Mouse (Mus musculus) kidney, adult 2 months (tissue): ENCODE data around the gene Slc2a5. TPM values are rescaled to one million over a fixed set of nuclear protein-coding genes. Genes with fewer than 3 reads are reported as not detected.

Experiments
- DNase-seq: peaks from one replicate; pipeline ENCODE4 v3.0.0; 2021
- H3K27ac ChIP-seq: fragments of 200-500 bp; 2 replicates; pipeline ENCODE4 v1.5.1; 2012; ENCODE audit warnings: low read depth, low read length, control low read depth, inconsistent platforms; ENCODE audit not compliant: insufficient read depth
- H3K27me3 ChIP-seq: fragments of 200-500 bp; replicated peaks from 2 replicates; pipeline ENCODE4 v1.6.1; 2012; ENCODE audit warnings: mild to moderate bottlenecking, moderate library complexity, low read length, inconsistent platforms; ENCODE audit not compliant: control insufficient read depth, insufficient read depth
- H3K36me3 ChIP-seq: fragments of 200-500 bp; 2 replicates; pipeline ENCODE4 v1.6.1; 2012; ENCODE audit warnings: mild to moderate bottlenecking, moderate library complexity, low read length, inconsistent platforms; ENCODE audit not compliant: control insufficient read depth, insufficient read depth
- H3K4me1 ChIP-seq: fragments of 200-500 bp; 2 replicates; pipeline ENCODE4 v1.6.1; 2011; ENCODE audit warnings: low read length; ENCODE audit not compliant: control insufficient read depth, insufficient read depth
- H3K4me3 ChIP-seq: fragments of 200-500 bp; 2 replicates; pipeline ENCODE4 v1.5.1; 2011; ENCODE audit warnings: mild to moderate bottlenecking, low read depth, low read length, control low read depth; ENCODE audit not compliant: insufficient read depth
- CTCF ChIP-seq: fragments of 200-500 bp; conservative IDR thresholded peaks from 2 replicates; pipeline ENCODE4 v1.5.1; 2011; ENCODE audit warnings: low read depth, mild to moderate bottlenecking, control low read depth, low read length, moderate library complexity, mixed read lengths; ENCODE audit not compliant: insufficient read depth, insufficient read length
- POLR2A ChIP-seq: fragments of 200-500 bp; IDR thresholded peaks from one replicate; pipeline ENCODE4 v1.6.1; 2011; ENCODE audit warnings: low read depth, low read length, control low read depth
- WGBS: fragments of 180-500 bp; shearing (Covaris S2); methylation state at CpG from one replicate; pipeline ENCODE4 v1.1.7; 2018; 5-methylcytosine and 5-hydroxymethylcytosine counted together
- polyA plus RNA-seq: library from polyadenylated mRNA; depleted of rRNA; stranded (reverse); fragments of >200 nt; gene quantifications from 2 replicates; pipeline ENCODE4 v1.2.3, GENCODE M21; 2012; rRNA removed

The Slc2a5 gene
- 181 and 266 TPM in 2 replicates for polyA plus RNA-seq

DNA sequence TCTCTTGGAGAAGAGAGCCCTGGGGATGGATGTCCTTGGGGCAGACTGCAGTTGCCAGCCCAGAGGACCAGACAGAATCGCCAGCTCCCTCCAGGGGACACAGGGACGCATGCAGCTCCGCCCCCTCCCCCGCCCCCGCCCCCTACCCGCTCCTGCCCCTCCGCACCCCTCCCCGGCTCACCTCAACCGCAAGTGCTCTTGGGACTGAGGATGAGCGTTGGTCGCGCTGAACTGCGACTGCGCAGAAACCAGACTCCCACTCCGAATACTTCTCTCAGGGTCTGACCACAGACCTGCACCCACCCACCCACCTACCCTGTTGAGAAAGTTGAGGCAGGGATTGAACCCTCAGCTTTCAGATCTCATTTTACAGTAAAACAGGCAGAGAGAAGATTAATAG is at the start of gene Slc2a5:
TSS of gene Slc2a5 (plus strand) at position 229 of the 400 bp plus-strand sequence.
- Histone ChIP-seq H3K36me3 (no peaks in the 10 kb centered on the region), H3K4me1 (peaks cover 13% of the 10 kb centered on the region; the same call in 1 of the 2 replicates), H3K27ac (peak within 1 kb of the TSS; percentile 70), H3K27me3 (no peaks in the 10 kb centered on the region), H3K4me3 (no peak within 1 kb of the TSS)
- WGBS: 27% methylated on average over 15 of the region's 15 CpGs
- DNase-seq: no peak
- no peak for TF ChIP-seq POLR2A
- TF ChIP-seq CTCF: no peak

DNA sequence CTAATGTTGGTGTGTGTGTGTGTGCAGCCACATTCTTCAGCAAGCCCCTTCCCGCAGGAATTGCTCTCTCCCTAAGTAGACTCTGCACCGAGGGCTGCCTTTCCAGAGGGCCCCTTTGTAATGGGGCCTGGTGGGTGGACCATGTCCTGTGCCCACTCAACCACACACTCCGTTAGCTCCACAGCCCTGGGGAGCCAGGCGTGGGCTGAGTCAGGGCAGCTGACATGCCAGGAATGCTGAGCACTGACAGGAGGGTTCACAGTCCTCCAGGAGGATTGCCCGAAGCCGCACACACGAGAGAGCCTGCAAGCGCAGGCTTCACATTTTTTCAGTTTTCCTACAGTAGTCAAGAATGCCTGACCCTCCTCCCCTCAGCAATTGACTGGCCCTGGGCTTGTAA is 48.9 kb upstream of the Slc2a5 start:
- 31% methylated on average over 8 of the region's 8 CpGs for WGBS
- no peak overlapping the region for H3K27ac ChIP-seq

DNA sequence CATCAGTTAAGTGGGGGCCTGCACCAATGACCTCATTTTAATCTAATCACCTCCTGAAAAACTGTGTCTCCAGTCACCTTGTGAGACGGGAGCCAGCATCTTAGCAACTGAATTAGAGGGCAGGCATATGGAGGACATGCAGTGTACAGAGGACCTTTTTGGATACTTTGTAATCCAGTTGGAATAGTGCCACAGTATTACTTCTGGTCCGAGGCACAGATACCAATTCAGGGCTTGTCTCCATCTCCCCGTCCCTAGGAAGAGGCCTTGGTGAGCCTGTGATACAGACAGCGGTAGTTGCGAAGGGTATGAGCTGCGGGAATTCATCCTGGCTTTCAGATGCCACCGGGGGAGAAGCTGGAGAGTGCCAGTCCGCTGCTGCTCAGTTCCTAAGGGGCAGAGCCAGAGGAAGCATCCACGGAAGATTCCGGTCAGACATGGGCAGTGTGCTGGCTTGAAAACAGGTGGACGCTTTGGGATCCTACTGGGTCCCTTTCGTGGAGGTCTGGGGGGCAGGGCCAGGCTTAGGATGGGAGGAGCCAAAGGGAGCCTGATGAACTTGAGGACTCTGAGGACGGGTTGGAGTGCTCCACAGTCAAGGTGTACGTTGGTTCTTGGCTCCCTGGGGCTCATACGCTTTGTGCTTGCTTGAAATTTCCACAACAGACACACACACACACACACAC is 46.5 kb upstream of the Slc2a5 start:
- H3K27ac ChIP-seq: no peak overlapping the region
- H3K4me3 ChIP-seq: no peak overlapping the region
- WGBS: 68% methylated on average over 15 of the region's 15 CpGs
- no peaks in the 10 kb centered on the region; the same call in 1 of the 2 replicates for H3K4me1 ChIP-seq
- TF ChIP-seq POLR2A (no peak), CTCF (no peak)
- H3K36me3 ChIP-seq: no peaks in the 10 kb centered on the region
- DNase-seq: no peak
- no peaks in the 10 kb centered on the region for H3K27me3 ChIP-seq

More for the DNA sequence above, 48.9 kb upstream of the Slc2a5 start:
- Histone ChIP-seq H3K36me3 (no peaks in the 10 kb centered on the region), H3K27me3 (no peaks in the 10 kb centered on the region), H3K4me1 (no peaks in the 10 kb centered on the region; the same call in 1 of the 2 replicates), H3K4me3 (no peak overlapping the region)
- peak; percentile 66 for DNase-seq
- TF ChIP-seq CTCF (no peak), POLR2A (no peak)

DNA sequence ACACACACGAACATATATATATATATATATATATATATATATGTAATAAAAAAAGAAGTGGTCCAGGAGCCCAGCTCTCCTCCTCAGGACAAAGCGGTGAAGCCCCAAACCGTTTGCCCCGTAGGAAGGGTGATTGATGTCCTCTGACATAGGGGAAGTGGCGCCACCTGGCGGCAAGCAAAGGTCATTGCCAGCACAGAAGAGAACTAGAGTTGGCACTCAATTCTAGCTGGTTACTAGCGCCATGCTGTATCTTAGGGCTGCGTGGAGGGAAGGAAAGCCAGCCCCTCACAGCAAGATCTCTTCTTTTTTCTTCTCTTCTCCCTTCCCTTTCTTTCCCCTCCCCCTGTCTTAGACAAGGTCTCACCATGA is 46.0 kb upstream of the Slc2a5 start:
- Histone ChIP-seq H3K36me3 (no peaks in the 10 kb centered on the region), H3K4me3 (no peak overlapping the region), H3K27me3 (no peaks in the 10 kb centered on the region), H3K27ac (no peak overlapping the region), H3K4me1 (no peaks in the 10 kb centered on the region; the same call in 1 of the 2 replicates)
- no peak for TF ChIP-seq POLR2A
- peak; percentile 94 for TF ChIP-seq CTCF
- DNase-seq: peak; percentile 58
- WGBS: 16% methylated on average over 8 of the region's 8 CpGs

DNA sequence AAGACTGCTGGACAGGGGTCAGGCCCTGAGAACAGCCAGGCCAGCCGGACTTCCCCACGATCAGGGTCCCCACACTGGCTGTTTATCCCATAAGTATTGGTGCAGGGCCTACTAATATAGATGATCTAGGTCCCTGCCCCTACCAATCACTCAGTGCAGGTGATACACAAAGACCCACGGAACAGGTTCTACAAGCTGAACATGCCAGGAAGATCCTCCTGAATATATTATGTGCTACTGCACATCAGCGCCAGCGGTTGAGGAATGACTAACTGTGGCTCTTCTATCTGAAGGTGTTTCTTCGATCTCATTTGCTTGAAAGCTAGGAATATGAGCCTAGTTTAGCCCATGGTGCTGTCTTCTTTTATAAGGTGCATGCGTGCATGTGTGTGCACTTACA is 43.7 kb upstream of the Slc2a5 start:
- H3K4me3 ChIP-seq: no peak overlapping the region
- H3K36me3 ChIP-seq: no peaks in the 10 kb centered on the region
- no peak for TF ChIP-seq POLR2A
- H3K27ac ChIP-seq: no peak overlapping the region
- H3K27me3 ChIP-seq: no peaks in the 10 kb centered on the region
- H3K4me1 ChIP-seq: no peaks in the 10 kb centered on the region; the same call in 1 of the 2 replicates
- whole genome bisulfite sequencing: 84% methylated on average over 7 of the region's 7 CpGs
- no peak for DNase-seq

DNA sequence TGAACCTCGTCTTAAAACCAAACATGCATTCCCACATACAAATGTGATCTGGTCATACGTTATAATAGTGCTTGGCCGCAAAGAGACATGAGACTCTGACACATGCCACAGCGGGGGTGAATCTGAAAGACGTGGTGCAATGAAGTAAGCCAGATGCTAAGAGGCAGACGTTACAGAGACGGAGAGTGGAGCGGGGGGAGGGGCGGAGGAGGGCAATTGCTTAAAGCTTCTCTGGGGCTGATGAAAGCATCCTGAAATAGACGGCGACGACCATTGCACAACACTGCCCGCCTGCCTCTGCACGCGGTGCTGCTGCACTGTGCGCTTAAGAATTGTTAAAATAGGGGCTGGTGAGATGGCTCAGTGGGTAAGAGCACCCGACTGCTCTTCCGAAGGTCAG is 42.9 kb upstream of the Slc2a5 start:
- H3K4me1 ChIP-seq: no peaks in the 10 kb centered on the region
- H3K27me3 ChIP-seq: no peaks in the 10 kb centered on the region
- TF ChIP-seq POLR2A (no peak), CTCF (no peak)
- no peak overlapping the region for H3K4me3 ChIP-seq
- 51% methylated on average over 18 of the region's 18 CpGs for WGBS
- no peaks in the 10 kb centered on the region for H3K36me3 ChIP-seq
- no peak for DNase-seq
- H3K27ac ChIP-seq: no peak overlapping the region

DNA sequence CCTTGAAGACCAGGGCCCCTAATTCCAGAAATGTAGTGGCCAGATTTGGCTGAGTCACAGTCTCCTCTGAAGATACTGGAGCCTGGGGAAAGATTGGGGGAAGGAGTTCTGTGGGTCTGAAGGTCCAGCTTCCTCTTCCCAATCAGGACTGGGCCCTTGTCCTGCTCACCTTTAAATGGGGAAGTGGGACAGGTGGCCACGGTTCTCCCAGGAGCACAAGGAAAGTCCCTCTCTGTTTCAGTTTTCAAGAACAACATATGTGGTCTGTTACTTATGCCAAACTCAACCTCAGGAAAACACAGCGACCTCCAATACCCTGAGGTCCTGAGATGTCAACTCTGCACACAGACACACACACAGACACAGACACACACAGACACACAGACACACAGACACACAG is 40.4 kb upstream of the Slc2a5 start:
- DNase-seq: no peak
- H3K36me3 ChIP-seq: no peaks in the 10 kb centered on the region
- H3K27ac ChIP-seq: no peak overlapping the region
- H3K4me3 ChIP-seq: no peak overlapping the region
- 74% methylated on average over 2 of the region's 2 CpGs for WGBS
- H3K27me3 ChIP-seq: no peaks in the 10 kb centered on the region
- TF ChIP-seq POLR2A: no peak
- no peak for TF ChIP-seq CTCF
- H3K4me1 ChIP-seq: no peaks in the 10 kb centered on the region

DNA sequence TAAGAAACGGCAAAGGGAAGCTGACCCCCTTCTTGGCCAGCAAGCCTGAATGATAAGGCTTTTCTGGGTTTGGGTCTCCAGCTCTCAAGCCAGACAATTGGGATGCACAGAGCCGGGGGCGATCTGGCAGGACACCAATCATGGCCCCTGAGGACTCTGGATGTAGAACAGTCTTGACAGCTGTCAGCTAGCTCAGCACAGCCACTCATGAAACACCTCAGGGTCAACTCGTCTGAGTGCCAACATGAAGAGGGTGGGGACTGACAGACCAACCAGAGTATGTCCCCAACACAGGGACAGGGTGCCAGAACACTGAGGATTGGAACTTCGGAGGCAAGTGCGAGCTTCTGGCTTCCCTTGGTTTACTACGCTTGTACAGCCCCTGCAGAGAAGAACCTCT is 39.8 kb upstream of the Slc2a5 start:
- Histone ChIP-seq H3K27me3 (no peaks in the 10 kb centered on the region), H3K4me3 (no peak overlapping the region), H3K27ac (no peak overlapping the region), H3K4me1 (no peaks in the 10 kb centered on the region), H3K36me3 (no peaks in the 10 kb centered on the region)
- DNase-seq: no peak
- TF ChIP-seq CTCF: no peak
- 81% methylated on average over 7 of the region's 7 CpGs for WGBS
